Mouse (Mus musculus) MEL (cell line): ENCODE results near the gene Gpnmb. TPM values are rescaled to one million over a fixed set of nuclear protein-coding genes. Genes with fewer than 3 reads are reported as not detected.

ENCODE experiments used
- DNase-seq: peaks from one replicate; pipeline ENCODE4 v3.0.0; 2011; ENCODE audit warnings: low read depth, low spot score
- H3K27ac ChIP-seq: 2 replicates; pipeline ENCODE4 v1.5.1; 2012; ENCODE audit warnings: low read depth, mild to moderate bottlenecking, control low read depth, low read length, moderate library complexity; ENCODE audit not compliant: control insufficient read depth
- H3K27me3 ChIP-seq, 2 experiments: fragments of 150-350 bp in 1 of 2; sonication (generic) in 1 of 2; 2 replicates each; pipeline ENCODE4 v1.6.1; 2012; ENCODE audit warnings: low read length in 2 of 2, mild to moderate bottlenecking in 2 of 2, improper control_type of control experiment in 1 of 2, moderate library complexity in 1 of 2; ENCODE audit not compliant: insufficient read depth in 2 of 2, control insufficient read depth in 1 of 2
- H3K36me3 ChIP-seq, 2 experiments: 2 replicates each; pipeline ENCODE4 v1.6.1; 2012 to 2014; ENCODE audit warnings: low read length in 2 of 2, improper control_type of control experiment in 1 of 2, inconsistent platforms in 1 of 2, mild to moderate bottlenecking in 1 of 2; ENCODE audit not compliant: insufficient read depth in 2 of 2, control insufficient read depth in 1 of 2
- H3K4me1 ChIP-seq, 2 experiments: fragments of 150-350 bp in 1 of 2; sonication (generic) in 1 of 2; 2 replicates each; pipeline ENCODE4 v1.6.1; 2012; ENCODE audit warnings: low read length in 2 of 2, improper control_type of control experiment in 1 of 2, mild to moderate bottlenecking in 1 of 2; ENCODE audit not compliant: insufficient read depth in 2 of 2, control insufficient read depth in 1 of 2
- H3K4me3 ChIP-seq, 2 experiments: fragments of 150-350 bp in 1 of 2; sonication (generic) in 1 of 2; 2 replicates each; pipeline ENCODE4 v1.5.1; 2012; ENCODE audit warnings: low read depth in 2 of 2, low read length in 2 of 2, mild to moderate bottlenecking in 2 of 2, moderate library complexity in 2 of 2, control low read depth in 1 of 2, improper control_type of control experiment in 1 of 2; ENCODE audit not compliant: control insufficient read depth in 1 of 2, insufficient read depth in 1 of 2
- H3K79me2 ChIP-seq: 2 replicates; pipeline ENCODE4 v1.6.1; 2012; ENCODE audit warnings: mild to moderate bottlenecking, low read length, moderate library complexity; ENCODE audit not compliant: control insufficient read depth, poor library complexity, insufficient read depth
- H3K9ac ChIP-seq: 2 replicates; pipeline ENCODE4 v1.6.1; 2012; ENCODE audit warnings: low read depth, mild to moderate bottlenecking, control low read depth, low read length, moderate library complexity; ENCODE audit not compliant: control insufficient read depth, poor library complexity, severe bottlenecking
- H3K9me3 ChIP-seq: fragments of 150-350 bp; sonication (generic); replicated peaks from 2 replicates; pipeline ENCODE4 v1.6.1; 2012; ENCODE audit warnings: mild to moderate bottlenecking, low read length, improper control_type of control experiment, moderate library complexity; ENCODE audit not compliant: insufficient read depth
- CHD2 ChIP-seq: IDR thresholded peaks from 2 replicates; pipeline ENCODE4 v1.6.1; 2011; ENCODE audit warnings: low read length, improper control_type of control experiment
- E2F4 ChIP-seq: IDR thresholded peaks from 2 replicates; pipeline ENCODE4 v1.6.1; 2011; ENCODE audit warnings: low read depth, low read length, improper control_type of control experiment, borderline replicate concordance
- EP300 ChIP-seq, 2 experiments: IDR thresholded peaks; 2 replicates each; pipeline ENCODE4 v1.6.1; 2011; ENCODE audit warnings: improper control_type of control experiment in 2 of 2, low read length in 2 of 2, low read depth in 1 of 2, mild to moderate bottlenecking in 1 of 2
- ETS1 ChIP-seq: IDR thresholded peaks from 2 replicates; pipeline ENCODE4 v1.6.1; 2012; ENCODE audit warnings: low read depth, mild to moderate bottlenecking, inconsistent platforms, low read length, improper control_type of control experiment, moderate library complexity
- HCFC1 ChIP-seq: IDR thresholded peaks from 2 replicates; pipeline ENCODE4 v1.6.1; 2012; ENCODE audit warnings: low read depth, mild to moderate bottlenecking, inconsistent platforms, low read length, improper control_type of control experiment, moderate library complexity
- MAZ ChIP-seq: IDR thresholded peaks from 2 replicates; pipeline ENCODE4 v1.6.1; 2012; ENCODE audit warnings: low read depth, mild to moderate bottlenecking, inconsistent platforms, low read length, improper control_type of control experiment
- NRF1 ChIP-seq: IDR thresholded peaks from 2 replicates; pipeline ENCODE4 v1.6.1; 2014; ENCODE audit warnings: low read depth, mild to moderate bottlenecking, inconsistent platforms, low read length, improper control_type of control experiment, moderate library complexity; ENCODE audit not compliant: poor library complexity, insufficient read depth, severe bottlenecking
- POLR2AphosphoS5 ChIP-seq: IDR thresholded peaks from 2 replicates; pipeline ENCODE4 v1.6.1; 2012; ENCODE audit warnings: low read depth, borderline replicate concordance, mild to moderate bottlenecking, inconsistent platforms, low read length, moderate library complexity, mixed read lengths
- RCOR1 ChIP-seq: IDR thresholded peaks from 2 replicates; pipeline ENCODE4 v1.6.1; 2012; ENCODE audit warnings: low read depth, mild to moderate bottlenecking, inconsistent platforms, low read length, improper control_type of control experiment
- SIN3A ChIP-seq: IDR thresholded peaks from 2 replicates; pipeline ENCODE4 v1.6.1; 2012; ENCODE audit warnings: low read length, improper control_type of control experiment, inconsistent platforms
- SMC3 ChIP-seq: IDR thresholded peaks from 2 replicates; pipeline ENCODE4 v1.6.1; 2011; ENCODE audit warnings: low read depth, low read length, improper control_type of control experiment
- TAL1 ChIP-seq: IDR thresholded peaks from 2 replicates; pipeline ENCODE4 v1.6.1; 2012; ENCODE audit warnings: mild to moderate bottlenecking, inconsistent platforms, low read length, moderate library complexity, mixed read lengths
- ZC3H11A ChIP-seq: IDR thresholded peaks from 2 replicates; pipeline ENCODE4 v1.6.1; 2012; ENCODE audit warnings: low read depth, mild to moderate bottlenecking, inconsistent platforms, low read length, improper control_type of control experiment
- ZNF384 ChIP-seq: IDR thresholded peaks from 2 replicates; pipeline ENCODE4 v1.6.1; 2012; ENCODE audit warnings: low read depth, mild to moderate bottlenecking, inconsistent platforms, low read length, improper control_type of control experiment
- polyA plus RNA-seq, 2 experiments: library from polyadenylated mRNA; stranded (reverse) in 1 of 2; unstranded in 1 of 2; fragments of >175 nt in 1 of 2; fragments of >200 nt in 1 of 2; gene quantifications; 2 replicates each; pipeline versions ENCODE4 v1.2.1 to v1.2.4; 2012; ENCODE audit warnings: low replicate concordance in 2 of 2, low read depth in 1 of 2; ENCODE audit not compliant: insufficient read length in 2 of 2, insufficient read depth in 1 of 2, missing spikeins in 1 of 2
- total RNA-seq: library from RNA; depleted of rRNA; stranded (reverse); fragments of 300-350 nt; gene quantifications from 2 replicates; pipeline ENCODE4 v1.2.3, GENCODE M21; 2012; rRNA removed

Gpnmb gene
- not detected in 2 replicates for total RNA-seq
- polyA plus RNA-seq = not detected

- DNase-seq = no peak
- H3K9ac ChIP-seq = no peak within 1 kb of the TSS
- H3K4me1 ChIP-seq = no peaks in the 10 kb centered on the region
- H3K36me3 ChIP-seq = no peaks in the 10 kb centered on the region
- no peak for TF ChIP-seq POLR2AphosphoS5
- TF ChIP-seq ETS1 = no peak
- no peak for TF ChIP-seq E2F4
- no peak for TF ChIP-seq NRF1
- TF ChIP-seq ZNF384 = no peak
- no peak for TF ChIP-seq SIN3A
- TF ChIP-seq ZC3H11A = no peak
- TF ChIP-seq EP300 (IDR thresholded peaks at IDR 0.05; ENCODE audit: low read depth in 1 of 2, low read length in 2 of 2) = no peak
- no peak for TF ChIP-seq RCOR1
- no peak for TF ChIP-seq TAL1
- no peak for TF ChIP-seq MAZ
- no peak within 1 kb of the TSS for H3K4me3 ChIP-seq
- H3K9me3 ChIP-seq = no peaks in the 10 kb centered on the region
- H3K79me2 ChIP-seq = no peaks in the 10 kb centered on the region
- no peaks in the 10 kb centered on the region; a peak in 1 of 4 replicates for H3K27me3 ChIP-seq
- no peak within 1 kb of the TSS for H3K27ac ChIP-seq
These were observed at the start of gene Gpnmb for GRCm38 (mm10) chr6:49036275-49037267. TSS of gene Gpnmb (plus strand) at chr6:49036546.

DNA sequence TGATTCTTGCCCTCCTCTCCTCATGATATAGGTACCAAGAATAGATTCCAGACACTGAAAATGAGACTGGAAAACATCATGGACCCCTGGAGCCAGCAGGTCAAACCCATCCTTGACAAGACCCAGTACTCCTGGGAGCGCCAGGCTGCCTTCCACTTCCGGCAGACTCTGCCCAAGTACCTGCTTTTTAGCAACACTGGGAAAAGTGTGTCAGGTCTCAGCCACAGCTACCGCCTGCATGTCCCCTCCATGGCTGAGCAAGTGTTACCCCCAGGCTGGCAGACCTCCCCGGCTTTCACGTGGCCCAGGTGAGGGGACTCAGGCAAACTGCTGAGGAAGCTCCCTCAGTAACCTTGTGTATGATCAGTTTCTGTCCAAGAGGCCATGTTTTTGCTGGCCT lies 46.4 kb upstream of the Gpnmb start:
- Histone ChIP-seq H3K9ac (no peak overlapping the region), H3K36me3 (no peaks in the 10 kb centered on the region), H3K27ac (no peak overlapping the region), H3K27me3 (no peaks in the 10 kb centered on the region), H3K9me3 (no peaks in the 10 kb centered on the region), H3K79me2 (no peaks in the 10 kb centered on the region), H3K4me1 (no peaks in the 10 kb centered on the region), H3K4me3 (no peak overlapping the region)
- no peak for DNase-seq
- TF ChIP-seq CHD2 = no peak
- TF ChIP-seq HCFC1 = no peak
- TF ChIP-seq SMC3 = no peak
